11 mouse cellular contexts compared by ENCODE assay signal in genomic region chr12:70118721-70119345, GRCm38 (mm10). TPM values are rescaled to one million over a fixed set of nuclear protein-coding genes. Genes with fewer than 3 reads are reported as not detected.
DNase-seq lines count a peak whose midpoint lies in the region; ATAC-seq and TF ChIP-seq lines count a peak whose summit lies in the region.
"Had no signal": no experiment of that assay in that cellular context is flagged by ENCODE, and none has a peak within 500 bp of the region (broad histone marks: within the 10 kb centered on the region; RNA-seq: fewer than 3 reads in every experiment).

No protein-coding gene starts in this region.

- DNase-seq in liver, postnatal 0 days = no peak
- DNase-seq in cerebellum, postnatal 10 days = peak; percentile 78 to 79
- peak; percentile 53 to 85 for DNase-seq in layer of hippocampus, adult 2 months (ENCODE audit: low spot score in 2 of 2)
- peak; percentile 64 to 70 for DNase-seq in right cerebral cortex, postnatal 36 days (ENCODE audit: low spot score in 2 of 2)
- DNase-seq in midbrain, embryonic 10.5 days (ENCODE audit: low spot score) = no peak
- DNase-seq: thymus, adult 18-20 months had no signal

- no peak overlapping the region for H3K4me2 ChIP-seq in liver, postnatal 0 days (ENCODE audit: low read depth, low read length)
- no peak overlapping the region for H3K4me2 ChIP-seq in liver, embryonic 12.5 days
- H3K4me2 ChIP-seq in hindbrain, embryonic 13.5 days = no peak overlapping the region
- H3K4me2 ChIP-seq: hindbrain, embryonic 15.5 days; limb, embryonic 13.5 days; midbrain, embryonic 12.5 days had no signal

- no peaks in the 10 kb centered on the region for H3K27me3 ChIP-seq in liver, postnatal 0 days (ENCODE audit: insufficient read depth, low read length)
- peaks cover 24% of the 10 kb centered on the region for H3K27me3 ChIP-seq in liver, embryonic 12.5 days (replicated peaks)
- H3K27me3 ChIP-seq in hindbrain, embryonic 13.5 days = 0 out of 2 replicates have a peak, but pooled peaks cover 9% of the 10 kb centered on the region
- peaks cover 39% of the 10 kb centered on the region for H3K27me3 ChIP-seq in midbrain, embryonic 10.5 days (ENCODE audit: low read depth, poor library complexity, severe bottlenecking)
- H3K27me3 ChIP-seq: hindbrain, embryonic 15.5 days had no signal

- H3K27ac ChIP-seq in liver, postnatal 0 days (ENCODE audit: low read depth) = no peak overlapping the region
- no peak overlapping the region for H3K27ac ChIP-seq in liver, embryonic 12.5 days
- H3K27ac ChIP-seq in layer of hippocampus, adult 2 months = peak overlapping the region; percentile 71
- H3K27ac ChIP-seq in hindbrain, embryonic 13.5 days = no peak overlapping the region
- H3K27ac ChIP-seq in midbrain, embryonic 10.5 days (replicated peaks) = no peak overlapping the region
- H3K27ac ChIP-seq: hindbrain, embryonic 15.5 days; limb, embryonic 13.5 days; midbrain, embryonic 12.5 days had no signal

- no peak for ATAC-seq in liver, postnatal 0 days
- no peak for ATAC-seq in liver, embryonic 12.5 days
- ATAC-seq in hindbrain, embryonic 13.5 days (ENCODE audit: low FRiP score) = no peak

- H3K4me3 ChIP-seq in liver, postnatal 0 days (ENCODE audit: low read depth, low read length) = no peak overlapping the region
- H3K4me3 ChIP-seq in liver, embryonic 12.5 days = no peak overlapping the region
- no peak overlapping the region for H3K4me3 ChIP-seq in layer of hippocampus, adult 2 months
- H3K4me3 ChIP-seq in hindbrain, embryonic 13.5 days = no peak overlapping the region
- H3K4me3 ChIP-seq in midbrain, embryonic 10.5 days = no peak overlapping the region
- H3K4me3 ChIP-seq: hindbrain, embryonic 15.5 days; limb, embryonic 13.5 days; midbrain, embryonic 12.5 days had no signal

- H3K36me3 ChIP-seq in liver, postnatal 0 days (replicated peaks; ENCODE audit: insufficient read depth, low read length) = no peaks in the 10 kb centered on the region
- no peaks in the 10 kb centered on the region for H3K36me3 ChIP-seq in liver, embryonic 12.5 days
- no peaks in the 10 kb centered on the region for H3K36me3 ChIP-seq in hindbrain, embryonic 13.5 days
- H3K36me3 ChIP-seq in midbrain, embryonic 10.5 days = no peaks in the 10 kb centered on the region
- H3K36me3 ChIP-seq: hindbrain, embryonic 15.5 days; limb, embryonic 13.5 days; midbrain, embryonic 12.5 days had no signal

- TF ChIP-seq CTCF in liver, postnatal 0 days (IDR thresholded peaks at IDR 0.05; ENCODE audit: low read depth) = peak; percentile 28; the same call in 1 of the 2 replicates
- peak; percentile 52 for TF ChIP-seq CTCF in layer of hippocampus, adult 2 months (conservative IDR thresholded peaks at IDR 0.05)

- TF ChIP-seq EP300 in liver, postnatal 0 days (IDR thresholded peaks at IDR 0.05; ENCODE audit: low read depth) = no peak

- H3K9me3 ChIP-seq in liver, postnatal 0 days (ENCODE audit: low read length) = no peaks in the 10 kb centered on the region
- H3K9me3 ChIP-seq in liver, embryonic 12.5 days (replicated peaks) = no peaks in the 10 kb centered on the region
- no peaks in the 10 kb centered on the region for H3K9me3 ChIP-seq in hindbrain, embryonic 13.5 days
- no peaks in the 10 kb centered on the region for H3K9me3 ChIP-seq in midbrain, embryonic 10.5 days (replicated peaks)
- H3K9me3 ChIP-seq: hindbrain, embryonic 15.5 days; limb, embryonic 13.5 days had no signal

- 78% methylated on average over 10 of the region's 10 CpGs for WGBS in liver, postnatal 0 days (ENCODE audit: insufficient replicate concordance)
- WGBS in liver, embryonic 12.5 days (ENCODE audit: insufficient replicate concordance) = 76% methylated on average over 10 of the region's 10 CpGs
- 92% methylated on average over 10 of the region's 10 CpGs for WGBS in hindbrain, embryonic 13.5 days
- 91% methylated on average over 10 of the region's 10 CpGs for WGBS in midbrain, embryonic 10.5 days

- H3K4me1 ChIP-seq in liver, postnatal 0 days (ENCODE audit: insufficient read depth) = no peaks in the 10 kb centered on the region
- no peaks in the 10 kb centered on the region for H3K4me1 ChIP-seq in liver, embryonic 12.5 days
- H3K4me1 ChIP-seq in hindbrain, embryonic 13.5 days (replicated peaks) = no peaks in the 10 kb centered on the region
- H3K4me1 ChIP-seq in midbrain, embryonic 10.5 days = no peaks in the 10 kb centered on the region
- H3K4me1 ChIP-seq: hindbrain, embryonic 15.5 days; limb, embryonic 13.5 days; midbrain, embryonic 12.5 days had no signal

- no peak overlapping the region for H3K9ac ChIP-seq in liver, postnatal 0 days (replicated peaks)
- H3K9ac ChIP-seq in liver, embryonic 12.5 days = no peak overlapping the region
- H3K9ac ChIP-seq in hindbrain, embryonic 13.5 days = no peak overlapping the region
- H3K9ac ChIP-seq: hindbrain, embryonic 15.5 days; limb, embryonic 13.5 days; midbrain, embryonic 12.5 days had no signal

RNA-seq across cellular contexts. Expression of gene Nin, which starts 5.3 kb away (rescaled TPM):
- 1.9 and 2.9 TPM in 2 replicates for polyA plus RNA-seq in liver, postnatal 0 days (2015; fragmentation: Nextera tagmentation; extraction: Ambion mirVana)
- polyA plus RNA-seq in liver, embryonic 12.5 days (2016; fragmentation: Nextera tagmentation; extraction: Ambion mirVana) = 4.0 and 4.4 TPM in 2 replicates
- 10 to 100 TPM; 61.9 to 79.5 TPM for total RNA-seq in layer of hippocampus, adult 2 months (2021)
- polyA plus RNA-seq in hindbrain, embryonic 13.5 days (2015; fragmentation: Nextera tagmentation; extraction: Ambion mirVana) = 13.3 and 13.4 TPM in 2 replicates
- 9.4 and 10.0 TPM in 2 replicates for polyA plus RNA-seq in midbrain, embryonic 10.5 days (2016; fragmentation: Nextera tagmentation; extraction: Ambion mirVana)

RNA-seq across cellular contexts. Expression of gene Abhd12b, which starts 35.1 kb away (rescaled TPM):
- not detected in 2 replicates for polyA plus RNA-seq in liver, postnatal 0 days (2015; fragmentation: Nextera tagmentation; extraction: Ambion mirVana)
- not detected in 2 replicates for polyA plus RNA-seq in liver, embryonic 12.5 days (2016; fragmentation: Nextera tagmentation; extraction: Ambion mirVana)
- total RNA-seq in layer of hippocampus, adult 2 months (2021) = not detected
- 0.12 TPM in 1 of 2 replicates, not detected in the other for polyA plus RNA-seq in hindbrain, embryonic 13.5 days (2015; fragmentation: Nextera tagmentation; extraction: Ambion mirVana)
- polyA plus RNA-seq in midbrain, embryonic 10.5 days (2016; fragmentation: Nextera tagmentation; extraction: Ambion mirVana) = 0.10 TPM in 1 of 2 replicates, not detected in the other
- polyA plus RNA-seq: hindbrain, embryonic 15.5 days; limb, embryonic 13.5 days; midbrain, embryonic 12.5 days had no signal

Comparison
In these comparisons a context has a peak if more than half of its experiments do, and no peak if none do; other contexts are left out.
1. DNase-seq: peak in cerebellum, postnatal 10 days (2 of 2), layer of hippocampus, adult 2 months (2 of 2) and right cerebral cortex, postnatal 36 days (2 of 2); none in liver, postnatal 0 days (single experiment) and midbrain, embryonic 10.5 days (single experiment).